Mouse (Mus musculus) 3T3-L1 (cell line): ENCODE data around the gene Lgals2.

Experiments used
- DNase-seq: peaks from one replicate; pipeline ENCODE4 v3.0.0-alpha.2; 2015; ENCODE audit warnings: low read depth, low spot score

Gene Lgals2

GRCm38 (mm10) chr15:78816074-78816391, 39.3 kb downstream of the Lgals2 start:
- DNase-seq, result no peak

GRCm38 (mm10) chr15:78815314-78816073, 39.8 kb downstream of the Lgals2 start:
- DNase-seq, result peak; percentile 81

- no peak for DNase-seq
Measured at GRCm38 (mm10) chr15:78813603-78814002, 41.7 kb downstream of the Lgals2 start.

GRCm38 (mm10) chr15:78810146-78810545, 45.2 kb downstream of the Lgals2 start:
- DNase-seq, result no peak

GRCm38 (mm10) chr15:78809739-78810138, 45.6 kb downstream of the Lgals2 start:
- no peak for DNase-seq

GRCm38 (mm10) chr15:78808980-78809379, 46.3 kb downstream of the Lgals2 start:
- no peak for DNase-seq

- peak; percentile 88 for DNase-seq
Measured at GRCm38 (mm10) chr15:78807141-78807540, 48.2 kb downstream of the Lgals2 start.

GRCm38 (mm10) chr15:78806614-78807013, 48.7 kb downstream of the Lgals2 start:
- DNase-seq, result peak; percentile 78

- DNase-seq, result no peak
Measured at GRCm38 (mm10) chr15:78805351-78805750, 50.0 kb downstream of the Lgals2 start.

- DNase-seq, result no peak
Measured at GRCm38 (mm10) chr15:78804326-78804725, 51.0 kb downstream of the Lgals2 start.

- DNase-seq, result peak; percentile 62
Measured at GRCm38 (mm10) chr15:78803499-78803900, 51.8 kb downstream of the Lgals2 start.

GRCm38 (mm10) chr15:78802776-78803391, 52.4 kb downstream of the Lgals2 start, which contains the start of gene Card10:
Gene Card10, minus strand, starts transcription at chr15:78803042.
- DNase-seq, result no peak

- no peak for DNase-seq
Measured at GRCm38 (mm10) chr15:78801971-78802741, 53.2 kb downstream of the Lgals2 start.

GRCm38 (mm10) chr15:78801571-78801970, 53.8 kb downstream of the Lgals2 start:
- no peak for DNase-seq
